Mouse (Mus musculus) G1E (cell line): ENCODE measurements around the gene Cyp27a1.

Experiments
- CTCF ChIP-seq: IDR thresholded peaks from 2 replicates; pipeline ENCODE4 v1.5.1; 2012; ENCODE audit warnings: low read depth, low read length, inconsistent platforms, mixed read lengths
- GATA1 ChIP-seq: IDR thresholded peaks from 2 replicates; pipeline ENCODE4 v1.6.1; 2012; ENCODE audit warnings: borderline replicate concordance, low read length, inconsistent platforms, mixed read lengths
- TAL1 ChIP-seq: conservative IDR thresholded peaks from 2 replicates; pipeline ENCODE4 v1.6.1; 2012; ENCODE audit warnings: low read depth, low read length, inconsistent platforms, mixed read lengths

- TF ChIP-seq GATA1 (no peak), CTCF (no peak), TAL1 (no peak)
Measured at GRCm38 (mm10) chr1:74676863-74677262, 36.5 kb upstream of the Cyp27a1 start.
